Mouse (Mus musculus) CH12.LX (cell line): Measurements from ENCODE around the gene Slco4a1. TPM values are rescaled to one million over a fixed set of nuclear protein-coding genes. Genes with fewer than 3 reads are reported as not detected.
A peak's percentile ranks its signal among the peaks of the same experiment; 100 is the strongest.

Experiments used
- DNase-seq: peaks from one replicate; pipeline ENCODE4 v3.0.0-alpha.2; 2013; ENCODE audit errors: extremely low read depth
- H3K27ac ChIP-seq: 2 replicates; pipeline ENCODE4 v1.5.1; 2012; ENCODE audit warnings: low read depth, mild to moderate bottlenecking, control low read depth, moderate library complexity; ENCODE audit not compliant: insufficient read depth
- H3K27me3 ChIP-seq: replicated peaks from 2 replicates; pipeline ENCODE3; 2012; ENCODE audit warnings: inconsistent platforms
- H3K36me3 ChIP-seq, 2 experiments: replicated peaks in 1 of 2; 2 replicates each; pipeline versions ENCODE3 to v1.6.1; 2012; ENCODE audit warnings: inconsistent platforms in 1 of 2, low read length in 1 of 2, mild to moderate bottlenecking in 1 of 2, mixed read lengths in 1 of 2, moderate library complexity in 1 of 2; ENCODE audit not compliant: control insufficient read depth in 1 of 2, insufficient read depth in 1 of 2
- H3K4me1 ChIP-seq, 2 experiments: 2 replicates each; pipeline ENCODE4 v1.6.1; 2012; ENCODE audit warnings: inconsistent platforms in 1 of 2, moderate library complexity in 1 of 2; ENCODE audit not compliant: insufficient read depth in 2 of 2, control insufficient read depth in 1 of 2
- H3K4me2 ChIP-seq: 2 replicates; pipeline ENCODE4 v1.6.1; 2012; ENCODE audit warnings: low read depth, mild to moderate bottlenecking, control low read depth; ENCODE audit not compliant: poor library complexity, insufficient read depth, severe bottlenecking
- H3K4me3 ChIP-seq, 3 experiments: fragments of 150-350 bp in 1 of 3; sonication (generic) in 1 of 3; replicated peaks in 1 of 3; 2 replicates each; pipeline versions ENCODE3 to v1.5.1; 2011 to 2012; ENCODE audit warnings: low read depth in 2 of 3, low read length in 2 of 3, mild to moderate bottlenecking in 2 of 3, moderate library complexity in 2 of 3, control low read depth in 1 of 3, improper control_type of control experiment in 1 of 3, inconsistent platforms in 1 of 3, mixed read lengths in 1 of 3; ENCODE audit not compliant: poor library complexity in 1 of 3
- H3K79me2 ChIP-seq: replicated peaks from 2 replicates; pipeline ENCODE4 v1.6.1; 2012; ENCODE audit warnings: mild to moderate bottlenecking, moderate library complexity; ENCODE audit not compliant: control insufficient read depth, poor library complexity, insufficient read depth, severe bottlenecking; ENCODE audit errors: extremely low read depth
- H3K9ac ChIP-seq: 2 replicates; pipeline ENCODE4 v1.6.1; 2012; ENCODE audit warnings: low read depth, mild to moderate bottlenecking, control low read depth, moderate library complexity; ENCODE audit not compliant: insufficient read depth
- H3K9me3 ChIP-seq: replicated peaks from 2 replicates; pipeline ENCODE3; 2012; ENCODE audit warnings: low read length, inconsistent platforms, mixed read lengths
- BHLHE40 ChIP-seq: IDR thresholded peaks from 2 replicates; pipeline ENCODE4 v1.6.1; 2011; ENCODE audit warnings: mild to moderate bottlenecking, low read depth, low read length, improper control_type of control experiment
- CHD2 ChIP-seq: IDR thresholded peaks from 2 replicates; pipeline ENCODE4 v1.6.1; 2011; ENCODE audit warnings: low read length, improper control_type of control experiment
- CTCF ChIP-seq, 2 experiments: IDR thresholded peaks in 1 of 2; conservative IDR thresholded peaks in 1 of 2; 2 replicates each; pipeline ENCODE4 v1.5.1; 2011 to 2012; ENCODE audit warnings: low read depth in 2 of 2, low read length in 2 of 2, improper control_type of control experiment in 1 of 2, inconsistent platforms in 1 of 2, mild to moderate bottlenecking in 1 of 2, moderate library complexity in 1 of 2
- E2F4 ChIP-seq: IDR thresholded peaks from 2 replicates; pipeline ENCODE4 v1.6.1; 2011; ENCODE audit warnings: low read depth, low read length, improper control_type of control experiment; ENCODE audit not compliant: insufficient replicate concordance
- EP300 ChIP-seq: IDR thresholded peaks from 2 replicates; pipeline ENCODE4 v1.6.1; 2011; ENCODE audit warnings: low read length, improper control_type of control experiment
- ETS1 ChIP-seq: conservative IDR thresholded peaks from 2 replicates; pipeline ENCODE4 v1.6.1; 2012; ENCODE audit warnings: low read depth, mild to moderate bottlenecking, inconsistent platforms, low read length, improper control_type of control experiment, moderate library complexity
- GABPA ChIP-seq: IDR thresholded peaks from 2 replicates; pipeline ENCODE4 v1.6.1; 2012; ENCODE audit warnings: low read depth, low read length, improper control_type of control experiment, inconsistent platforms; ENCODE audit not compliant: insufficient replicate concordance
- IRF4 ChIP-seq: IDR thresholded peaks from 2 replicates; pipeline ENCODE4 v1.6.1; 2014; ENCODE audit warnings: low read depth, mild to moderate bottlenecking, inconsistent platforms, low read length, improper control_type of control experiment
- JUN ChIP-seq: IDR thresholded peaks from 2 replicates; pipeline ENCODE4 v1.6.1; 2011; ENCODE audit warnings: low read depth, mild to moderate bottlenecking, low read length, improper control_type of control experiment, moderate library complexity; ENCODE audit not compliant: insufficient read depth
- JUND ChIP-seq: conservative IDR thresholded peaks from 2 replicates; pipeline ENCODE4 v1.6.1; 2011; ENCODE audit warnings: low read depth, low read length, improper control_type of control experiment
- KAT2A ChIP-seq: IDR thresholded peaks from 2 replicates; pipeline ENCODE4 v1.6.1; 2012; ENCODE audit warnings: low read length, improper control_type of control experiment, inconsistent platforms; ENCODE audit not compliant: insufficient replicate concordance
- MAZ ChIP-seq: IDR thresholded peaks from 2 replicates; pipeline ENCODE4 v1.6.1; 2012; ENCODE audit warnings: low read depth, mild to moderate bottlenecking, inconsistent platforms, low read length, improper control_type of control experiment, moderate library complexity
- MEF2A ChIP-seq: IDR thresholded peaks from 2 replicates; pipeline ENCODE4 v1.6.1; 2014; ENCODE audit warnings: low read depth, mild to moderate bottlenecking, inconsistent platforms, low read length, improper control_type of control experiment, borderline replicate concordance
- MYC ChIP-seq: IDR thresholded peaks from 2 replicates; pipeline ENCODE4 v1.6.1; 2011; ENCODE audit warnings: low read depth, mild to moderate bottlenecking, improper control_type of control experiment, low read length
- NELFE ChIP-seq: IDR thresholded peaks from 2 replicates; pipeline ENCODE4 v1.6.1; 2011; ENCODE audit warnings: low read depth, low read length, improper control_type of control experiment
- NRF1 ChIP-seq: IDR thresholded peaks from 2 replicates; pipeline ENCODE4 v1.6.1; 2014; ENCODE audit warnings: low read depth, mild to moderate bottlenecking, inconsistent platforms, low read length, improper control_type of control experiment, moderate library complexity
- POLR2A ChIP-seq: IDR thresholded peaks from 2 replicates; pipeline ENCODE4 v1.6.1; 2011; ENCODE audit warnings: low read depth, mild to moderate bottlenecking, improper control_type of control experiment, low read length
- SIN3A ChIP-seq: IDR thresholded peaks from 2 replicates; pipeline ENCODE4 v1.6.1; 2012; ENCODE audit warnings: low read length, improper control_type of control experiment, inconsistent platforms
- TBP ChIP-seq: conservative IDR thresholded peaks from 2 replicates; pipeline ENCODE4 v1.6.1; 2011; ENCODE audit warnings: low read depth, low read length, improper control_type of control experiment
- TCF12 ChIP-seq: IDR thresholded peaks from 2 replicates; pipeline ENCODE4 v1.6.1; 2014; ENCODE audit warnings: low read depth, mild to moderate bottlenecking, inconsistent platforms, low read length, improper control_type of control experiment
- USF1 ChIP-seq: IDR thresholded peaks from 2 replicates; pipeline ENCODE4 v1.6.1; 2014; ENCODE audit warnings: low read depth, mild to moderate bottlenecking, inconsistent platforms, low read length, improper control_type of control experiment
- USF2 ChIP-seq: conservative IDR thresholded peaks from 2 replicates; pipeline ENCODE4 v1.6.1; 2011; ENCODE audit warnings: low read depth, low read length, improper control_type of control experiment
- ZKSCAN1 ChIP-seq: IDR thresholded peaks from 2 replicates; pipeline ENCODE4 v1.6.1; 2012; ENCODE audit warnings: low read depth, inconsistent platforms, low read length, improper control_type of control experiment, borderline replicate concordance
- ZMIZ1 ChIP-seq: IDR thresholded peaks from 2 replicates; pipeline ENCODE4 v1.6.1; 2012; ENCODE audit warnings: low read depth, mild to moderate bottlenecking, inconsistent platforms, low read length, improper control_type of control experiment
- dilution Hi-C: fragments of 300-500 bp; cut with MboI; formaldehyde crosslinking; loops from 2 replicates; pipeline ENCODE4 v1.14.3; 2020; ENCODE audit warnings: low sequenced_read_pairs; ENCODE audit not compliant: extremely low pct_unique_long_range_greater_than_20kb, extremely low pct_ligation_motif_present
- in situ Hi-C: fragments of 300-500 bp; cut with MboI; formaldehyde crosslinking; loops from 3 replicates; pipeline ENCODE4 v1.14.3; 2019; ENCODE audit warnings: low sequenced_read_pairs, low pct_ligation_motif_present, low pct_unique_long_range_greater_than_20kb, mixed read lengths
- polyA plus RNA-seq: library from polyadenylated mRNA; unstranded; fragments of >175 nt; gene quantifications from 2 replicates; pipeline ENCODE4 v1.2.1, GENCODE M21; 2012; ENCODE audit warnings: low read depth; ENCODE audit not compliant: insufficient read length
- total RNA-seq, 2 experiments: library from RNA; depleted of rRNA; stranded (reverse); fragments of 300-350 nt in 1 of 2; fragments of >200 nt in 1 of 2; gene quantifications; 2 replicates each; pipeline ENCODE4 v1.2.3; 2012 to 2014

Slco4a1 gene
- total and polyA plus RNA-seq, 3 experiments, result 1.9 to 5.4 (median 3.9) TPM

DNA sequence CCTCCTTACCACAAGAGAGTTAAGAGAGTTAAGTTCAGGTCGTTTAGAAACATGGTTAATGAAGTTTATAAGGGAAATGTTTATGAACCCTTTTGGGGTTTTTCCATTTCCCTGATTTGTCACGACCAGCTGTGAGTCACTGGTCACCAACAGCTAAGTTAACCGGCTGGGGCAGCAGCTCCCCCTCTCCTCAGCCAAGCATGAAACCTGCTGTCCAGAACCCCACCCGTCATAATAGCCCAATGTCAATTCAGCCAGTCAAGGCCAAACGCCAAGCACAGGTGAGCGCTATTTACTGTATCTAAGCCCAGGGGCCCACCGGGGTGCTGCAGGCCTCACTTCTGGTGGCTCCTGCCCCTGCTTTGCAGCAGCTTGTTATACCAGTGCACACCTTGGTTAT, 12.2 kb upstream of the Slco4a1 start:
- H3K27me3 ChIP-seq, result no peaks in the 10 kb centered on the region
- peaks cover 19 to 98% of the 10 kb centered on the region in 2 experiments for H3K4me1 ChIP-seq
- H3K9ac ChIP-seq, result no peak overlapping the region
- TF ChIP-seq USF2, result no peak
- peak; percentile 55 for TF ChIP-seq ETS1
- TF ChIP-seq JUN, result no peak
- no peak for TF ChIP-seq KAT2A
- no peak overlapping the region for H3K4me2 ChIP-seq
- DNase-seq, result no peak
- H3K9me3 ChIP-seq, result no peaks in the 10 kb centered on the region
- dilution Hi-C loops, result no loop called here
- in situ Hi-C loops, result no loop called here
- H3K27ac ChIP-seq, result no peak overlapping the region
- H3K36me3 ChIP-seq, result no peaks in the 10 kb centered on the region
- no peak overlapping the region for H3K4me3 ChIP-seq
- no peaks in the 10 kb centered on the region for H3K79me2 ChIP-seq

DNA sequence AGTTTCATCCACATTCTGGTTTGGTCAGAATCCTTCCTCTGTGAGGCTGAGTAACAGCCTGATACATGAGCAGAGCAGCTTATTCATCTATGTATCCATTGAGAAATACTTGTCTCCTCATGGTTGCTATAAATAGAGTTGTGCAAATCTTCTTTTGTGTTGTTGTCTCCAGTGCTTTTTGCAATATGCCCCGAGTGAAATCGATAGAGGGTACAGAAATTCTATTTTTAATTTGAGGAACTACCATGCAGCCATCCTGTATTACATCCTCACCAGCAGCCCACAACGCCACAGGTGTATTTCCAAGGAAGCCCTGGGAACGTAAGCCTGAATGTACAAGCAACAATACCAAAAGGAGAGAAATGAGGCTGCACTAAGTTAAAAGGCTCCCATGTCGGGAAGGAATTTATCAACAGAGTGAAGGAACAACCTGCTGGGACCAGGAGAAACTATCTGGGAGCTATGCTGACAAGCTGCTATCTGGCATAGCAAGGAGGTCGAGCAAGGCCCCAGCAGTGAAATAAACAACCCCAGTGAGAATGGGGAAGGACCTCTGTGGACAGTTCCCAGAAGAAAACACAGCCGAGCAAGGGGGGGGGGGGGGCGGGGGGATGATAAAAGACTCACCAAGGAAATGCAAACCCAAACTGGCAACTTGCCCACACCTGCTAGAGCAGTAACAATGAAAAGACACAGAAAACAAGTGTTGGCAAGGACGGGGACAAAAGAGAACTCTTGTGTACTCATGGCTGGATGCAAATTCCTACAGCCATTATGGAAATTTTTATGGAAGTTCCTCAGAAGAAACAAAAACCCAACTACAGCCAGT, 10.9 kb upstream of the Slco4a1 start:
- in situ Hi-C loops, result no loop called here
- Histone ChIP-seq H3K27ac (no peak overlapping the region), H3K4me3 (no peak overlapping the region), H3K4me1 (peaks cover 20 to 99% of the 10 kb centered on the region in 2 experiments), H3K9ac (no peak overlapping the region), H3K9me3 (no peaks in the 10 kb centered on the region), H3K27me3 (no peaks in the 10 kb centered on the region), H3K79me2 (no peaks in the 10 kb centered on the region), H3K4me2 (peak overlapping the region; percentile 22), H3K36me3 (no peaks in the 10 kb centered on the region)
- dilution Hi-C loops, result no loop called here
- TF ChIP-seq JUND (no peak), EP300 (peak; percentile 22; the same call in 1 of the 2 replicates), TBP (no peak), TCF12 (peak; percentile 26; the same call in 1 of the 2 replicates), SIN3A (0 out of 2 replicates have a peak, but pooled peaks have one; percentile 49), MAZ (0 out of 2 replicates have a peak, but pooled peaks have one; percentile 34), MEF2A (peak; percentile 65; the same call in 1 of the 2 replicates), ETS1 (peak; percentile 39), IRF4 (no peak)
- DNase-seq, result peak; percentile 43

DNA sequence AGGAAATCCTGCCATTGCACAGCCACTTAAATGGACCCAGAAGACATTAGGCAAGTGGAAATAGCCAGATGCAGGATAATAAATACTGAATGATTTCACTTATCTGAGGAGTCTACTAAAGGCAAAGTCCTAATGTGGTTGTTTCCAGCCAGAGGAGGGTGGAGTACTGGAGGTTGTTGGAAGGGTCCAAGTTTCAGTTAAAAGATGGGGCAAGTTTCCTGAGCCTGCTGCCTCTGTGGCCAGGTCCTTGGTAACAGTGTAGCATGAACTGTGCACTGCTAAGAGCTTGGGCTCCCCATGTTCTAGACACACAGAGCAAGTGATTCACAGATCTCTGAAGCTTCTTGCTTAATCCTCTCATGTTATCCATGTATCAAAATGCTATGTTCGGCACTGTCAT, 10.1 kb upstream of the Slco4a1 start:
- dilution Hi-C loops (no loop called here), in situ Hi-C loops (no loop called here)
- H3K27ac ChIP-seq, result no peak overlapping the region
- peaks cover 1% of the 10 kb centered on the region for H3K27me3 ChIP-seq
- no peaks in the 10 kb centered on the region for H3K9me3 ChIP-seq
- no peak for DNase-seq
- no peaks in the 10 kb centered on the region for H3K79me2 ChIP-seq
- peaks cover 20 to 98% of the 10 kb centered on the region in 2 experiments for H3K4me1 ChIP-seq
- H3K36me3 ChIP-seq, result no peaks in the 10 kb centered on the region
- H3K4me3 ChIP-seq, result no peak overlapping the region
- H3K4me2 ChIP-seq, result no peak overlapping the region
- no peak overlapping the region for H3K9ac ChIP-seq
- TF ChIP-seq TCF12, result no peak
- TF ChIP-seq JUND, result no peak
- no peak for TF ChIP-seq CTCF (conservative IDR thresholded peaks at IDR 0.05 in 1 of 2, IDR thresholded peaks at IDR 0.05 in 1 of 2; ENCODE audit: low read depth in 2 of 2, low read length in 2 of 2)
- TF ChIP-seq POLR2A, result no peak
- TF ChIP-seq USF1, result no peak
- no peak for TF ChIP-seq NELFE
- no peak for TF ChIP-seq IRF4
- no peak for TF ChIP-seq JUN
- TF ChIP-seq GABPA, result no peak
- TF ChIP-seq CHD2, result no peak
- TF ChIP-seq TBP, result no peak
- no peak for TF ChIP-seq BHLHE40
- TF ChIP-seq ZMIZ1, result no peak
- TF ChIP-seq ZKSCAN1, result no peak
- TF ChIP-seq MYC, result no peak
- no peak for TF ChIP-seq E2F4
- TF ChIP-seq NRF1, result no peak
